Mouse (Mus musculus) mature B cell (primary cell): ENCODE data around the gene Oit3.
"Not testable (repeated sequence)": the region's sequence is repeated elsewhere in the genome, so short reads cannot be mapped to it uniquely, and the experiment has no call there.

ENCODE experiments used
- in situ Hi-C: fragments of 300-500 bp; cut with MboI; formaldehyde crosslinking; loops from 2 replicates; pipeline ENCODE4 v1.14.3; 2019

Oit3 gene

DNA sequence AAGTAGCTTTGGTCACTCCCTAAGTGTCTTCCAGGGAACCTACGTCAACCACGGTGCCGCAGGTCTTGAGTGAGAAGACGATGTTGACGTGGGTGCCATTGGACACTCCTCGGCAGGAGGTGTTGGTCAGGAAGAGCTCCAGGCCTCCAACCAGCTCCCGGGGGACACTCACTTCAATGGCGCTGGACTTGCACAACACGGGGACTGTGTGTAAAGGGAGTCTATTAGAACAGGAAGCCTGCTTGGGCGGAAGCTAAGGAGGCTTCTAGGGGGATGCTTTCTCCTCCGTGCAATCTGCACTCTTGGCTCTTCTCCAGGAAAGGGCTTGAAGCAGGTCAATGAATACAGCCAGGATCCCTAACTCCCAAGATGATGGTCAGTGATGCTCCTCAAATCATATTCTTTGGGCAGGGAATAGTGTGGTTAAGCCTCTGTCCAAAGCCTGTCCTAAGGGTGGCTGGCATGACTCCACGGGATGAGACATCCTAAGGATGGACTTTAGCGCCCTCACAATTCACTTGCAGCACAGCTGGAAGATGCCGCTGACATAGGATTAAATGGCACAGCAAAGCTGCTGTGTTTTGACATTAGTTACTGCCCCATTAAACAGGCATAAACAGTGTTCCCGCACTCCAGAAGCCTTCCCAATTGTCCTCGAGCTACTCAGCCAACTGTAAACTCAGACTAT lies 12.0 kb downstream of the Oit3 start:
- in situ Hi-C loops = no loop called here

GRCm38 (mm10) chr10:59426371-59426770 lies 15.2 kb downstream of the Oit3 start:
- in situ Hi-C loops = no loop called here

DNA sequence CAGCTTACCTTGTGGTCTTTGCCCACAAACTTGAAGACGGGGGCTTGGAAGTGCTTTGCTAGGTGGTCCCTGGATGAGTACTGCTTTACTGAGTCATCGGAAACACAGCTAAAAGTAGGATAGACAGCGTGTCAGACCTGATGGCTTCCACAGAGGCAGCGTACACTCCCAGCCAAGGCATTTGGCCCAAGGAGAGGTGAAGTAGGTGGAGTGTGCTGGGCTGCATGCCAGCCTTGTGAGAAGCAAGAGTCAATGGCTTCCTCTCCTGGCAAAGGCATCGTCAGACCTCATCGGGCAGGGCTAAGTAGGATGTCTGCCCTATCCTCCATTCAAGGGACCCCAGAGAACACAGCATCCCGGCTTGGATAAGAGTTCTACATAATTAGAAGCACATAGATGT lies 16.2 kb downstream of the Oit3 start:
- in situ Hi-C loops = no loop called here

DNA sequence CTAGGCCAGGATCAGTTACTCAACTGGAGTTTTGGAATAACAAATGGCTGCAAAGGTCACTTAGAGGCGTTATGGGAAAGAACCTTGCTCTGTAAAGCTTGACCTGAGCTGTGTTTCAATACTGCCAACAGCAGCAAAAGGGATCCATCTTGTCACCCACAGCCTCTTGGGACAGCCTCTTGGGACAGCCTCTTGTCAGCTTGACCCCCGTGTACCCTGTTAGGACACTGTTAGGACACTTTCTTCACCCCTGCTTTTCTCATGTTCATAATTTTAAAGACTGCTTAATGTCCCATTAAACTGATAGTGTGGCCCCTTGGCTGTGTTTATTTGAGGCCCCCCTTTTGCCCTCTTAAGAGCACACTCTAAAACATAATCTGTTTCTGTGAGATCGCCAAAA lies 17.1 kb downstream of the Oit3 start:
- in situ Hi-C loops = no loop called here

DNA sequence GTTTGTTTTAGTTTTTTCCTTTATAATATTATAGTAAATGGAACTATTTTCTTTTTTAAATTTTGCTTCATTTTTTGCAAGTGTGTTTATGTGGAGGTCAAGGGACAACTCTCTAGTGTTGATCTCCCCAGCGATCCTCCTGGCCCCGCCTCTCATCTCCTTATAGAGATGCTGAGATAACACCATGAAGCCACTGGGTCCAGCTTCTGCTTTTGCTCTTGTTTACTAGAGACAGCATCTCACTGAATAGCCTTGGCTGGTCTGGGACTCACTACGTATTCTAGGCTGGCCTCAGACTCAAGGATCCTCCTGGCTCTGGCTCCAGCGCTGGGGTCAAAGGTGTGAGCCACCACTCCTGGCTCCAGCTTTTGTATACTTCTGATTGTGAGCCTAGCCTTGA lies 22.1 kb downstream of the Oit3 start:
- in situ Hi-C loops = no loop called here

- in situ Hi-C loops = no loop called here
These were observed 25.0 kb downstream of the Oit3 start for GRCm38 (mm10) chr10:59416623-59417022.

DNA sequence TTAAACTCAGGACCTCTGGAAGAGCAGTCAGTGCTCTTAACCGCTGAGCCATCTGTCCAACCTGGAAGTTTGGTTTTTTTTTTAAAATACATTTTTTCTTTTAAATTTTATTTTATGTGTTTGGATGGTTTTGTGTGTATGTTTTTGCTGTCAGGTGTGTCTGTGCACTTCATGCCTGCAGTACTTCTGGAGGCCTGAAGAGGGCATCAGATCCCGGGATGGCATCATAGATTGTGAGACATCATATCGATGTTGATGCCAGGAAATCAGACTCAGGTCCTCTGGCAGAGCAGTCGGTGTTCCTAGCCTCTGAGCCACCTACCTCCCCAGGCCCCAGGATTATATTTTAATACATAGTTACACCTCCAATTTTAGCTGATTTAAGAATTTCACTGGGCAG lies 27.9 kb downstream of the Oit3 start:
- in situ Hi-C loops = no loop called here

GRCm38 (mm10) chr10:59410264-59410663 lies 31.3 kb downstream of the Oit3 start:
- in situ Hi-C loops = no loop called here

DNA sequence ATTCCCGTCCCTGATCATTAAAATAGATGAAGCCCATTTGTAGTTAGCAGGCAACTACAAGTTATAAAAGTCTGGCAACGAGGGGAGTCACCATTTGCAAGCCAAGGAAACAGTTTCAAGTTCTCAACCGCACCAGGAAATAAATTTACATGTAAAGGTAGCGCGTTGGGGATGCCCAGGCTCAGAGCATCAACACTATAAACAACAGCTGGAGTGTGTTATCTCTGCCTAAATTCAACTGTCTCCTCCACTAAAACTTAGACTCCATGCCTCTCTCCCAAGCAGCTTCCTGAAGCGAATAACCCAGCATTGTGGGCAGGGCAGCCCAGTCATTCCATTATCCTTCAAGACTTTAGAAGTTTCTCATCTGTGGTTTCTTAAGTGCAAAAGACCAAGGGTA lies 33.1 kb downstream of the Oit3 start:
- in situ Hi-C loops = no loop called here

- in situ Hi-C loops = no loop called here
These were observed 37.8 kb downstream of the Oit3 start for GRCm38 (mm10) chr10:59403793-59404149.

DNA sequence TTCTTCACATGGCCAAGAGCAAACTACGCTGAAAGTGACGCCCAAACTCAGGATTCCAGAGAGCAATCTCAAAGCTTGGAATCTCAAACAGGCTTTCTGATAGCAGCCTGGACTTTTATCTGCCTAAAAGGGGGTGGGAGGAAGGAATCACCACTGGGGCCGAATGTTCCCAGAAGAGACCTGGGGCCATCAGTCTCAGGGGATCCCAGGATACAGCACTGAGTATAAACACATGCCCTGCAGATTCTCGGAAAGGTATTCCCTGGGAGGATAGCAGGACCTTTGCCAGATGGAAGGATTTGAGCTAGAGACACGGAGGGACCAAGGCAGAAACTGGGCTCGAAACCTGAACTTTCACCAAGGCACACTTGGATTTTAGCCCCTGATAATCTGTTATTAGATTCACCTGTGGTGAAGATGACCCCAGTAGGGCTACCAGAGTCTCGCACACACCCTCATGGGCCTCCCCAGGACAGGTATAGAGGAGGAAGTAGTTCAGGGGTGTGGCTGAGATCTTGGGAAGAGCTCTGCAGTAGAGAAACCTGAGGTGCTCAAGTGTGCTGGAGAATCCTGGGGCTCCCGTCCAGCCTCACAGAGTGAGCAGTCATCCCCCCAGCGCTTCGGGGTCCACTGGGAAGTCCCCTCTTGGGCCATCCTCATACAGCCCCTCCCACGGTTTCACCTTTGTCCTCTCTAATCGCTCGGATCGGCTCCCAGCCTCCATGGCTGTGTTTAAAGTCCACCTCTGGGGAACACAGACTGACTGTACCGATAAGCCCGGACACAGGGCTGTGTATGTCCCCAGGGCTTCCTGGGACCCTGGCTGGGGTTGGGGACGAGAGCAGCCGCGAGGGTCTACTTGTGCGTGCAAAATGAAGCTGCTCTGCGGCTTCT lies 38.4 kb downstream of the Oit3 start, which contains the start of gene Pla2g12b:
Gene Pla2g12b (plus strand): TSS at position 762 of the 894 bp plus-strand sequence.
- in situ Hi-C loops = no loop called here

GRCm38 (mm10) chr10:59395461-59395860 lies 46.1 kb downstream of the Oit3 start, which contains the start of gene Gm10273:
Gene Gm10273, plus strand, starts transcription at chr10:59395632.
- in situ Hi-C loops = not testable (repeated sequence)

GRCm38 (mm10) chr10:59391907-59392306 lies 49.7 kb downstream of the Oit3 start:
- in situ Hi-C loops = no loop called here

DNA sequence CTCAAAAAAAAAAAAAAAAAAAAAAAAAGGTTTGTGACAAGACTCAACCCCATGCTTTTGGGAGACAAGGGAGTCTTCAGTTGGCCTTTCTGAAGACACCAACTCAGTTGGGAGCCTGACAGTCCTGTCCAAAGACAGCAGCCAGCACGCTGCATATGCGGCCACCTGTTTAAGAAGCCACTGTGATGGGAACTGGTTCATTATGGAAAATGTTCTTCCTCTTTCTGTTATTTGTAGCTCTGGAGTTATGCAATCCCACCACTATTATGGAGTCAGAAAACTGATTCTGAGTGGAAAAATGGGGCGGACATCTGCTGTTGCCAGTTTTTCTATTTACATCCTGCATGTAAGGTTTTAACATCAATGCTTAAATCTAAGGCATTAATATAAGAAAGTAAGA lies 51.9 kb downstream of the Oit3 start:
- in situ Hi-C loops = no loop called here

GRCm38 (mm10) chr10:59386951-59387350 lies 54.6 kb downstream of the Oit3 start:
- in situ Hi-C loops = no loop called here

DNA sequence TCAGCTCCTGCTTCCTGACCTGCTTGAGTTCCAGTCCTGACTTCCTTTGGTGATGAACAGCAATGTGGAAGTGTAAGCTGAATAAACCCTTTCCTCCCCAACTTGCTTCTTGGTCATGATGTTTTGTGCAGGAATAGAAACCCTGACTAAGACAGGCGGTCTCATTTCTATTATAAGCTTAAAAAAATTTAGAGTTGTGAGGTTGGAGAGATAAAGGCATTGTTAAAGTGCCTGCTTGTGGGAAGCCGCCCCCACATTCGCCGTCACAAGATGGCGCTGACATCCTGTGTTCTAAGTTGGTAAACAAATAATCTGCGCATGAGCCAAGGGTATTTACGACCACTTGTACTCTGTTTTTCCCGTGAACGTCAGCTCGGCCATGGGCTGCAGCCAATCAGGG lies 60.0 kb downstream of the Oit3 start:
- in situ Hi-C loops = not testable (repeated sequence)

DNA sequence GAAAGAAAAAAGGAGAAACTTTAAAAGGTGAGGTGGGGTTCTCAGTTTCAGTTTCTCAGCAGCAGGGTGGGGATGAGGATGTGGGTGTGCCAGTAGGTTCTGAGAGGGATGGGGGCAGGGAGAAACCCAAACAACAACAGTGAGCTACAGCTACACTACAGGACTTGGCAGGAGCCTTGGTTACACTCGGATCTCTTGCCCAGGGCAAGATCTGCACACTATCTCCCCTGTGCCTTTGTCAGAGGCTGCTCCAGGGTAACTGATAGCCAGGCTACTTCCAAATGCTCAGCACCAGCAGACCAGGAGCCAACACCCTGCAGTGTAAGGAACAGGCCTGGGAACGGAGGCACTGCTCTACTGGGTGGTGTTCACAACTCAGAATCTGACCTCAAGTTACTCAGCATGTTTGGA lies 61.2 kb downstream of the Oit3 start:
- in situ Hi-C loops = no loop called here

GRCm38 (mm10) chr10:59379927-59380326 lies 61.7 kb downstream of the Oit3 start:
- in situ Hi-C loops = no loop called here

DNA sequence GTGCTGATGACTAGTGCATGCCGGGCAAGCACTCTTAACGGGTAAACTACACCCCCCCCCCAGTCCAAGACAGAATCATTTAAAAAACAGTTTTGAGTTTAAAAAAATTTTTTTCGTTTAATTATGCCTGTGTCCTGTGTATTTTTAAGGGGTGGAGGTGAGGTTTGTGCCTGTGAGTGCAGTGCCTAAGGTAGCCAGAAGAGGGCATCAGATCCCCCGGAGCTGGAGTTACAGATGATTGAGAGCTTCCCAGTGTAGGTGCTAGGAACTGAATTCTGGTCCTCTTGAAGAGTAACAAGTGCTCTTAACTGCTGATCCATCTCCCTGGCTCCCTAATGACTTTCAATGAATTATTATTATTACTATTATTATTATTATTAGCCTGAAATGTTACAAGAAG lies 62.9 kb downstream of the Oit3 start:
- in situ Hi-C loops = no loop called here

- in situ Hi-C loops = no loop called here
These were observed 63.7 kb downstream of the Oit3 start for GRCm38 (mm10) chr10:59377906-59378305.
